Mouse (Mus musculus) midbrain, postnatal 0 days (tissue): ENCODE measurements at regions not wholly inside any gene's neighbourhood (a gene's known extent, or its start where the extent isn't known, plus 50 kb on each side); places are given as distances from the start of the nearest gene placed in this dataset.
"Not testable (repeated sequence)": the region's sequence is repeated elsewhere in the genome, so short reads cannot be mapped to it uniquely, and the experiment has no call there.

Experiments
- ATAC-seq: fragments of 200-750 bp; cut with Nextera tagmentation; 2 replicates; pipeline ENCODE4 v1.8.0; 2017; ENCODE audit warnings: moderate number of reproducible peaks, mild to moderate bottlenecking, moderate TSS enrichment, moderate library complexity; ENCODE audit not compliant: low FRiP score
- DNase-seq: peaks from one replicate; pipeline ENCODE4 v3.0.0-alpha.2; 2015; ENCODE audit warnings: low spot score
- H3K27ac ChIP-seq: fragments of 300-500 bp; sonication (generic); 2 replicates; pipeline ENCODE4 v1.5.1; 2014; ENCODE audit warnings: low read depth, mild to moderate bottlenecking, low read length, mixed read lengths
- H3K27me3 ChIP-seq: fragments of 300-500 bp; sonication (generic); 2 replicates; pipeline ENCODE4 v1.6.1; 2014; ENCODE audit warnings: low read length, control low read depth, mixed read lengths; ENCODE audit not compliant: insufficient read depth
- H3K36me3 ChIP-seq: fragments of 300-500 bp; sonication (generic); 2 replicates; pipeline ENCODE4 v1.6.1; 2014; ENCODE audit warnings: low read length, control low read depth, mixed read lengths; ENCODE audit not compliant: insufficient read depth
- H3K4me1 ChIP-seq: fragments of 300-500 bp; sonication (generic); 2 replicates; pipeline ENCODE4 v1.6.1; 2014; ENCODE audit warnings: mild to moderate bottlenecking, control low read depth, antibody characterized with exemption, low read length, mixed read lengths; ENCODE audit not compliant: insufficient read depth
- H3K4me2 ChIP-seq: fragments of 300-500 bp; sonication (generic); 2 replicates; pipeline ENCODE4 v1.6.1; 2014; ENCODE audit warnings: low read depth, mild to moderate bottlenecking, low read length, mixed read lengths; ENCODE audit not compliant: poor library complexity, severe bottlenecking
- H3K4me3 ChIP-seq: fragments of 300-500 bp; sonication (generic); 2 replicates; pipeline ENCODE4 v1.5.1; 2014; ENCODE audit warnings: low read depth, mild to moderate bottlenecking, low read length, moderate library complexity
- H3K9ac ChIP-seq: fragments of 300-500 bp; sonication (generic); replicated peaks from 2 replicates; pipeline ENCODE4 v1.6.1; 2014; ENCODE audit warnings: mild to moderate bottlenecking, low read length, moderate library complexity, mixed read lengths; ENCODE audit not compliant: poor library complexity, severe bottlenecking
- H3K9me3 ChIP-seq: fragments of 300-500 bp; sonication (generic); 2 replicates; pipeline ENCODE4 v1.6.1; 2016; ENCODE audit warnings: low read length, control low read depth
- CTCF ChIP-seq: IDR thresholded peaks from 2 replicates; pipeline ENCODE4 v1.5.1; 2016; ENCODE audit warnings: antibody characterized with exemption, mild to moderate bottlenecking
- WGBS: fragments of 180-500 bp; shearing (Covaris S2); extraction: QIAGEN DNeasy Blood & Tissue Kit; methylation state at CpG from one replicate; pipeline ENCODE4 v1.1.7; 2014; 5-methylcytosine and 5-hydroxymethylcytosine counted together

- Histone ChIP-seq H3K36me3 (no peaks in the 10 kb centered on the region), H3K27me3 (no peaks in the 10 kb centered on the region), H3K4me1 (no peaks in the 10 kb centered on the region), H3K9me3 (no peaks in the 10 kb centered on the region), H3K4me3 (no peak overlapping the region), H3K4me2 (no peak overlapping the region), H3K27ac (no peak overlapping the region), H3K9ac (no peak overlapping the region)
- TF ChIP-seq CTCF = no peak
- 71% methylated on average over 12 of the region's 12 CpGs for WGBS
- ATAC-seq = no peak
- no peak for DNase-seq
Measured at GRCm38 (mm10) chr2:17946047-17946446, 50.7 kb downstream of the H2al2a start.

DNA sequence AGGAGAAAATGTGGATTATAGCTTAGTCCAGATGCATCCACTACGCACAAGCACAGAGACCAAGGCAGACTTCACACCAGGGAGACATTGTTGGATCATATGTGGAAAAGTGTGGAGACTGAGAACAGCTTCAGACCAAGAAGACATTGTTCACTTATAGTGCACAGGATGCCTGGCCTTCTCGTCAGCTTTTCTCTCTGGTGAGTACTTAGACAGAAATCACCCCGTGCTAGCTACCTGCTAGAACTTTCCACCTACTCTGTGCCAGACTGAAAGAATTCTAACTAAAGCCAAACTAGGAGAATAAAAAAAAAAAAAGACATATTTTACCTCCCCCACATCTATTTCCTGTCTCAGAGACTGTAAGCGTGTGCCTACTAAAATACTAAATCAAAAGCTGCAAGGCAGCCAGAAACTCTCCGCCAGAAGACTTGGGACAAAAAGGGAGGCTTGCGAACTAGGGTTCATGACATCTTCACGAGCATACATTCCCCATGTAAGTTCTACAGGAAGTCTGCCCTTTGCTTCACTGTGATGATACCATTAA, 51.3 kb downstream of the H2al2a start:
- 84% methylated on average over 7 of the region's 7 CpGs for WGBS

GRCm38 (mm10) chr2:17943506-17943905, 53.3 kb downstream of the H2al2a start:
- Histone ChIP-seq H3K27ac (no peak overlapping the region), H3K4me2 (no peak overlapping the region), H3K9me3 (no peaks in the 10 kb centered on the region), H3K27me3 (no peaks in the 10 kb centered on the region), H3K9ac (no peak overlapping the region), H3K36me3 (no peaks in the 10 kb centered on the region), H3K4me3 (no peak overlapping the region), H3K4me1 (no peaks in the 10 kb centered on the region)
- DNase-seq (no peak), ATAC-seq (no peak)
- WGBS = 96% methylated on average over 11 of the region's 11 CpGs
- TF ChIP-seq CTCF = no peak

More for the DNA sequence above, 51.3 kb downstream of the H2al2a start:
- no peaks in the 10 kb centered on the region for H3K27me3 ChIP-seq
- H3K4me1 ChIP-seq = no peaks in the 10 kb centered on the region
- H3K27ac ChIP-seq = no peak overlapping the region
- no peak overlapping the region for H3K4me2 ChIP-seq
- H3K4me3 ChIP-seq = no peak overlapping the region
- no peak for TF ChIP-seq CTCF
- no peaks in the 10 kb centered on the region for H3K36me3 ChIP-seq
- ATAC-seq = no peak
- no peaks in the 10 kb centered on the region for H3K9me3 ChIP-seq
- H3K9ac ChIP-seq = no peak overlapping the region
- no peak for DNase-seq

DNA sequence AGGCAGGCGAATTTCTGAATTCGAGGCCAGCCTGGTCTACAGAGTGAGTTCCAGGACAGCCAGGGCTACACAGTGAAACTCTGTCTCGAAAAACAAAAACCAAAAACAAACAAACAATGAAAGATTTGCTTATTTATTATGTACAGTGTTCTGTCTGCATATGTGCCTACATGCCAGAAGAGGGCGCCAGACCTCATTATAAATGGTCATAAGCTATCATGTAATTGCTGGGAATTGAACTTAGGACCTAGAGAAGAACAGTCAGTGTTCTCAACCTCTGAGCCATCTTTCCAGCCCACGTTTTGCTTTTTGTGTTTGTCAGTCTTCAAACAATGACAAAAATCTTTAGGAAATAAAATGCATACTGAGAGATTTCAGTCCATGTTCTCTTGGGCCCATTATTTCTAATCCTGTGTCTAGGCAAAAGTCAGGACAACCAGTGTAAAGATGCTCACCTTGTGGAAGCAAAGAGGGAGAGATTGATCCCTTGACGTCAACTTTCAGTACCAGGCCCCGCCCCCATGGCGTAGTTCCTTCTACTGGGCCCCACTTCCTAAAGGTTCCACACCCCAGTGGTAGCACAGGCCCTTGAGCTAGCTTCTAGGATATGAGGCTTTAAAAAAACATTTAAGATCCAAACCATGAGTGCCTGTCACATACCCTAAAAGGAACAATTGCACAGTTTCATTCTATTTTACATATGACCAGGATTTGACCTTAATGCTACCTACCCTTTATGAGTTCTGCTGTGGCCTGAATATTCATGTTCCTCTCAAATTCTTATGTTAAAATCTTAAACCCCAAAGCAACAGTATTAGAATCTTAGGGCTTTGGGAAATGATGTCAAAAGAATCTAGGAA, 54.0 kb downstream of the H2al2a start:
- 82% methylated on average over 8 of the region's 8 CpGs for WGBS
- no peaks in the 10 kb centered on the region for H3K4me1 ChIP-seq
- peak; percentile 54 for TF ChIP-seq CTCF

DNA sequence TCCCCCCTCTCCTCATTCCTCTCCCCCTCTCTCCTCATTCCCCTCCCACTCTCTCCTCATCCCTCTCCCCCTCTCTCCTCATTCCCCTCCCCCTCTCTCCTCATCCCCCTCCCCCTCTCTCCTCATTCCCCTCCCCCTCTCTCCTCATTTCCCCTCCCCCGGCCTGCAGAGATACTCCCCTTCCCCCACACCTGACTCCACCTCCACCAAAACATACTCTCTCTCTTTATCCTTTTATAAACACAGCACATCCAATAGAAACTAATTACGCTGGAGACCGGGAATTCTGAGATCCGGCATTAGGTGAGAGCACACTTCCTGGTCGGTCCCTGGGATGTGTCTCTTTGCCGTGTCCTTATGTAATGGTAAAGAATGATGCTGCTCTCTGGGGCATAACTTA, 54.8 kb downstream of the H2al2a start:
- WGBS = 89% methylated on average over 6 of the region's 6 CpGs
- no peak for TF ChIP-seq CTCF

More for the DNA sequence above, 54.0 kb downstream of the H2al2a start:
- Histone ChIP-seq H3K27me3 (no peaks in the 10 kb centered on the region), H3K4me2 (no peak overlapping the region), H3K9ac (no peak overlapping the region), H3K36me3 (no peaks in the 10 kb centered on the region), H3K27ac (no peak overlapping the region), H3K4me3 (no peak overlapping the region), H3K9me3 (no peaks in the 10 kb centered on the region)
- DNase-seq = peak; percentile 12
- ATAC-seq = no peak

GRCm38 (mm10) chr2:17939857-17940848, 56.6 kb downstream of the H2al2a start:
- H3K36me3 ChIP-seq, ATAC-seq, H3K4me2 ChIP-seq, H3K27me3 ChIP-seq, H3K9me3 ChIP-seq, H3K4me3 ChIP-seq, DNase-seq, H3K9ac ChIP-seq, H3K4me1 ChIP-seq, H3K27ac ChIP-seq: not testable (repeated sequence)
- 63% methylated on average over 14 of the region's 16 CpGs for WGBS

More for the DNA sequence above, 54.8 kb downstream of the H2al2a start:
- ATAC-seq (no peak), DNase-seq (no peak)
- Histone ChIP-seq H3K9ac (no peak overlapping the region), H3K4me3 (no peak overlapping the region), H3K27me3 (no peaks in the 10 kb centered on the region), H3K36me3 (no peaks in the 10 kb centered on the region), H3K4me1 (no peaks in the 10 kb centered on the region), H3K27ac (no peak overlapping the region), H3K9me3 (no peaks in the 10 kb centered on the region), H3K4me2 (no peak overlapping the region)
